Mouse (Mus musculus) thymus, postnatal 36 days (tissue): ENCODE data around the gene Slc2a3.
"Not testable (repeated sequence)": the region's sequence is repeated elsewhere in the genome, so short reads cannot be mapped to it uniquely, and the experiment has no call there.

Experiments used
- DNase-seq, 2 experiments: peaks; one replicate each; pipeline ENCODE4 v3.0.0; 2022; ENCODE audit warnings: mixed read lengths in 2 of 2

The Slc2a3 gene

GRCm38 (mm10) chr6:122707036-122707800, 94.2 kb downstream of the Slc2a3 start, which contains the start of gene Nanog:
Gene Nanog, plus strand, starts transcription at chr6:122707489.
- no peak for DNase-seq

GRCm38 (mm10) chr6:122706337-122706840, 95.1 kb downstream of the Slc2a3 start:
- no peak for DNase-seq

- DNase-seq, result no peak
Measured at GRCm38 (mm10) chr6:122703706-122704105, 97.7 kb downstream of the Slc2a3 start.

- DNase-seq, result no peak
Measured at GRCm38 (mm10) chr6:122703251-122703650, 98.2 kb downstream of the Slc2a3 start.

GRCm38 (mm10) chr6:122702480-122703124, 98.8 kb downstream of the Slc2a3 start:
- DNase-seq, result no peak

GRCm38 (mm10) chr6:122701816-122702215, 99.6 kb downstream of the Slc2a3 start:
- DNase-seq, result no peak

GRCm38 (mm10) chr6:122699628-122700027, 101.8 kb downstream of the Slc2a3 start:
- not testable (repeated sequence) for DNase-seq

- DNase-seq, result no peak
Measured at GRCm38 (mm10) chr6:122695398-122695797, 106.0 kb downstream of the Slc2a3 start.

- DNase-seq, result no peak
Measured at GRCm38 (mm10) chr6:122690082-122690481, 111.4 kb downstream of the Slc2a3 start.

GRCm38 (mm10) chr6:122689411-122690055, 111.9 kb downstream of the Slc2a3 start:
- DNase-seq, result no peak

GRCm38 (mm10) chr6:122686709-122687108, 114.7 kb downstream of the Slc2a3 start:
- no peak for DNase-seq

GRCm38 (mm10) chr6:122682646-122683045, 118.8 kb downstream of the Slc2a3 start:
- no peak for DNase-seq
